Mouse (Mus musculus): Measurements from ENCODE around the gene Med13l. TPM values are rescaled to one million over a fixed set of nuclear protein-coding genes. Genes with fewer than 3 reads are reported as not detected.

The Med13l gene
- polyA plus RNA-seq, 1 experiment from 2014 or later, result 10.2 TPM

DNA sequence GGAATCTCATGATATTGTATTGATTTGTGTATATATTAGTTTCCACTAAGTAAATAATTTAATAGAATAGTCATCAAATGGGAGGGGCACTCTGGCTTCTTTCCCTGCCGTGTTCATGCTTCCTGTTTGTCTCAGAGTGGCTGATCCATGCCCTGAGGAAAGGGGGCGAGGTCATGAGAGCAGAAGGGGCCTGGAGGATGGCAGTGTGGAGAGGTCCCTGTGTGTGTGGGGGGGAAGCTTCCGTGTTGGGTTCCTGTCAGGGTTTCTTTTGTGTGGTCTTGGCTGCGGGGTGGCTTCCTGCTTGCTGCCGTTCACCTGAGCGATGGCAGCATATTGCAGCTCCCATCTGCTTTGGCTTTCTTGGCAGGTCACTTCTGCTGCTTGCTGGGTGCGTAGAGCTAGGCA, 149.4 kb downstream of the Med13l start:
- Histone ChIP-seq H3K9ac (no peak overlapping the region), H3K27me3 (no peaks in the 10 kb centered on the region), H3K36me3 (no peaks in the 10 kb centered on the region), H3K9me3 (replicated peaks) (no peaks in the 10 kb centered on the region), H3K4me3 (replicated peaks) (no peak overlapping the region), H3K4me2 (no peak overlapping the region), H3K27ac (no peak overlapping the region), H3K4me1 (peaks cover 27% of the 10 kb centered on the region)
- ATAC-seq (replicated peaks; ENCODE audit: low FRiP score), result no peak
- WGBS, result 58% methylated on average over 7 of the region's 7 CpGs

DNA sequence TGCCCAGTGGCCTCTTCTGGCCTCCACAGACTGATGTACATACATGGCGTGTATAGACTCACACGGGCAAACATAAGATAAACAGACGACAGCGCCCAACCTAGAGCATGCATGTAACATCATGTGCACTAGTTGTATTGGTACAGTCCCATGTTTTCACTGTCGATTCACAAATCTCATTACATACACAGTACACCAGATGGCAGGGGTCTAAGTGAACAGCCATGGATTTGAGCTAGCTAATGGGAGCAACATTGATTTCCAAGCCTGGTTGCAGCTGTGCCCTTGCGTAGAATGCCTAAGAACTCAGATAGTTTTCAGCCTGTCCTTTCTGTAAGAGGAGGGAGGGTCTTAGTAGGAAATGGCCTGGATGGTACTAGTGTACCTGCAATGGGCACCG, 155.0 kb downstream of the Med13l start:
- Histone ChIP-seq H3K4me3 (replicated peaks) (no peak overlapping the region), H3K27ac (no peak overlapping the region), H3K4me1 (peaks cover 12% of the 10 kb centered on the region), H3K9ac (no peak overlapping the region), H3K27me3 (no peaks in the 10 kb centered on the region), H3K9me3 (replicated peaks) (no peaks in the 10 kb centered on the region), H3K36me3 (no peaks in the 10 kb centered on the region), H3K4me2 (no peak overlapping the region)
- no peak for ATAC-seq (replicated peaks; ENCODE audit: low FRiP score)
- WGBS, result 94% methylated on average over 7 of the region's 7 CpGs

- Histone ChIP-seq H3K9ac (no peak overlapping the region), H3K36me3 (peaks cover 2% of the 10 kb centered on the region), H3K27ac (no peak overlapping the region), H3K4me2 (no peak overlapping the region), H3K4me1 (peaks cover 9% of the 10 kb centered on the region; the same call in 1 of the 2 replicates), H3K27me3 (no peaks in the 10 kb centered on the region), H3K4me3 (replicated peaks) (no peak overlapping the region), H3K9me3 (replicated peaks) (no peaks in the 10 kb centered on the region)
- 60% methylated on average over 14 of the region's 14 CpGs for WGBS
- ATAC-seq (replicated peaks; ENCODE audit: low FRiP score), result no peak
These were observed 156.1 kb downstream of the Med13l start for GRCm38 (mm10) chr5:118716295-118717271.

- no peak for ATAC-seq (replicated peaks; ENCODE audit: low FRiP score)
- Histone ChIP-seq H3K27ac (no peak overlapping the region), H3K9ac (no peak overlapping the region), H3K4me1 (peaks cover 9% of the 10 kb centered on the region; the same call in 1 of the 2 replicates), H3K4me3 (replicated peaks) (no peak overlapping the region), H3K36me3 (peaks cover 10% of the 10 kb centered on the region), H3K27me3 (no peaks in the 10 kb centered on the region), H3K4me2 (no peak overlapping the region), H3K9me3 (replicated peaks) (no peaks in the 10 kb centered on the region)
- WGBS, result 78% methylated on average over 10 of the region's 10 CpGs
These were observed 157.0 kb downstream of the Med13l start for GRCm38 (mm10) chr5:118717456-118717855.

DNA sequence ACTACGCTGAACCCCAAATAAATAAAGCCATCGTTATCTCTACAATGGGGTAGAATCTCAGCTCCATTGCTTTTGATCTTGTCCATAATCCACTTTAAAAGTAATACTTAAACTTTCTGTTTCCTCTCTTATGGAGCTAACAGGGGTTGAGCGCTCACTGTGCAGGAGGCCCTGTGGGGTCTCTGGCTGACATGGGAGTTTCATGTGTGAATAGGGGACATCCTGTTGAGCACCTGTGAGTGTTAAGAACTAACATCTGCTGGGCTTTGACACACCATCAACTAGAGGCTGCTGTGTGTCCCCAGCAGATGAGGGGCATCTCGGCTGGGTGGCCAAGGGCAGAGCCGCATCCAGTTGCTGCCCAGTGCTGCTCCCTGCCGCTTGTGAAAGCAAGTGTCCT, 157.6 kb downstream of the Med13l start:
- H3K36me3 ChIP-seq, result peaks cover 11% of the 10 kb centered on the region
- peaks cover 9% of the 10 kb centered on the region; the same call in 1 of the 2 replicates for H3K4me1 ChIP-seq
- no peak for ATAC-seq (replicated peaks; ENCODE audit: low FRiP score)
- 80% methylated on average over 6 of the region's 6 CpGs for WGBS
- no peak overlapping the region for H3K4me2 ChIP-seq
- no peaks in the 10 kb centered on the region for H3K9me3 ChIP-seq (replicated peaks)
- no peak overlapping the region for H3K9ac ChIP-seq
- H3K4me3 ChIP-seq (replicated peaks), result no peak overlapping the region
- H3K27me3 ChIP-seq, result no peaks in the 10 kb centered on the region
- H3K27ac ChIP-seq, result no peak overlapping the region

DNA sequence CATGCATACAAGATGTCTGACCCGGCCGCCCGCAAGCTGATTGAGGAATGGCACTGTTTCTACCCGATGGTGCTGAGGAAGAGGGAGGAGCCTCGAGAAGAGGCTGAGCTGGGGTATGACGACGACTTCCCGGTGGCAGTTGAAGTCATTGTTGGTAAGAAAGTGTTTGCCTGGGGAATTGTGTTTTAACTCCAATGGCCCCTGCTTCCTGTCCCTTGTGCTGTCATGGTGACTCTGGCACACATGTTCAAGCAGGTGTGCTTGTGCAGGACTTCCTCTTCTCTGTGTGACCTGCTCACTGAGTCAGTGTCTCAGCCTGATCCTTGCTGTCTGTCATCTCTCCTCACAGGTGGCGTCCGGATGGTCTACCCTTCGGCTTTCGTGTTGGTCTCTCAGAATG, 160.9 kb downstream of the Med13l start:
- Histone ChIP-seq H3K4me1 (peaks cover 7% of the 10 kb centered on the region; the same call in 1 of the 2 replicates), H3K27me3 (no peaks in the 10 kb centered on the region), H3K9me3 (replicated peaks) (no peaks in the 10 kb centered on the region), H3K9ac (no peak overlapping the region), H3K4me3 (replicated peaks) (no peak overlapping the region), H3K36me3 (peaks cover 30% of the 10 kb centered on the region), H3K4me2 (no peak overlapping the region), H3K27ac (no peak overlapping the region)
- WGBS, result 84% methylated on average over 12 of the region's 12 CpGs
- no peak for ATAC-seq (replicated peaks; ENCODE audit: low FRiP score)

- Histone ChIP-seq H3K4me1 (peaks cover 4% of the 10 kb centered on the region; the same call in 1 of the 2 replicates), H3K9ac (no peak overlapping the region), H3K4me2 (no peak overlapping the region), H3K27me3 (no peaks in the 10 kb centered on the region), H3K27ac (no peak overlapping the region), H3K9me3 (replicated peaks) (no peaks in the 10 kb centered on the region), H3K36me3 (peaks cover 34% of the 10 kb centered on the region), H3K4me3 (replicated peaks) (no peak overlapping the region)
- WGBS, result 87% methylated on average over 5 of the region's 5 CpGs
- no peak for ATAC-seq (replicated peaks; ENCODE audit: low FRiP score)
These were observed 161.4 kb downstream of the Med13l start for GRCm38 (mm10) chr5:118721848-118722247.

DNA sequence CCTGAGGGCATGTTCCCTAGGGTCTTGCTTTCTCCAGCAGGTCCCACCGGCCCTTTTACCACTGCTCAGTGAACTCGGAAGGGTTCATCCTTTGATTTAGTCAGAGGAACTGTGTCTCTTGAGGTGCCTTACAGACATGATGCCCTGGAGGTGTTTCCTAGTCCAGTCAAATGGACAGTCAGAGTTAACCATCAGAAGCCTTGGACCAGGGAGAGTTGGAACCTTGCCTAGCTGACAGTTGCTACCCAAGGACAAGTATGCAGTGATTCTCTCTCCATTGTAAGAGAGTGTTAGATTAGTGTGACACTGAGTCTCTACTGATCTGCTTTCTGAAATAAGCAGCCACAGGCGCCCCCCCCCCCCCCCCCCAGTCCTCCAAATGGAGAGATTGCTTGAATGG, 162.0 kb downstream of the Med13l start:
- H3K9ac ChIP-seq, result no peak overlapping the region
- no peaks in the 10 kb centered on the region for H3K27me3 ChIP-seq
- H3K4me2 ChIP-seq, result no peak overlapping the region
- peaks cover 38% of the 10 kb centered on the region for H3K36me3 ChIP-seq
- WGBS, result 85% methylated on average over 3 of the region's 3 CpGs
- ATAC-seq (replicated peaks; ENCODE audit: low FRiP score), result no peak
- no peak overlapping the region for H3K4me3 ChIP-seq (replicated peaks)
- H3K4me1 ChIP-seq, result 0 out of 2 replicates have a peak, but pooled peaks cover 4% of the 10 kb centered on the region
- no peaks in the 10 kb centered on the region for H3K9me3 ChIP-seq (replicated peaks)
- H3K27ac ChIP-seq, result no peak overlapping the region

- H3K36me3 ChIP-seq, result peaks cover 68% of the 10 kb centered on the region
- no peaks in the 10 kb centered on the region for H3K9me3 ChIP-seq (replicated peaks)
- ATAC-seq (replicated peaks; ENCODE audit: low FRiP score), result no peak
- no peak overlapping the region for H3K9ac ChIP-seq
- H3K27me3 ChIP-seq, result no peaks in the 10 kb centered on the region
- H3K27ac ChIP-seq, result no peak overlapping the region
- H3K4me2 ChIP-seq, result no peak overlapping the region
- H3K4me1 ChIP-seq, result 0 out of 2 replicates have a peak, but pooled peaks cover 2% of the 10 kb centered on the region
- 76% methylated on average over 6 of the region's 6 CpGs for WGBS
- H3K4me3 ChIP-seq (replicated peaks), result no peak overlapping the region
These were observed 164.9 kb downstream of the Med13l start for GRCm38 (mm10) chr5:118725425-118725824.

DNA sequence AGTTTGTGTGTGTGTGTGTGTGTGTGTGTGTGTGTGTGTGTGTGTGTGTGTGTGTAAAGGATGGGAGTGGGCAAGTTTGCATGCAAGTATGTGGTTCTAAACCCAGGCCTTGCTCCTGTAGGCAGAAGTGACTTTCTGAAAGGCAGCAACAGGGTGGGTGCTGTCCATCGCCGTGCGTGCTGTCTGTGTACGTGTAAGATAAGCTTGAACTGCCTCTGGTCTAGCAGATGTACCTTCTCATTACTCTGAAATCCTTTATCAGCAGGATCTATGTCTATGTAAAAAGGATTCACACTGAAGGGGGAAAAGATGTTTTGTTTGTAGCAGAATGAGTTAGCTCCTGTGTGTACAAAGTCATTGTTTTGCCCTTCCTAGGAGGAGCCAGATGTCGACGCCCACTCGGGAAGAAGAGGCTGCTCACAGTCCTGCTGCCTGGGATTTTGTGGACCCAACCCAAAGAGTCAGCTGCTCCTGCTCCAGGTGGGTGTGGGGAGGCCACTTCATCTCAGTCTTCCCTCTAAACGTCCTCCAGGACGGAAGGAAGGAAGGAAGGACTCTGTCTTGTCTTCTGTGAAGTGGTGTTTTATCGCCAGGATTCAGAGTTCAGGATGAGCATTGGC, 165.5 kb downstream of the Med13l start:
- 74% methylated on average over 10 of the region's 10 CpGs for WGBS

DNA sequence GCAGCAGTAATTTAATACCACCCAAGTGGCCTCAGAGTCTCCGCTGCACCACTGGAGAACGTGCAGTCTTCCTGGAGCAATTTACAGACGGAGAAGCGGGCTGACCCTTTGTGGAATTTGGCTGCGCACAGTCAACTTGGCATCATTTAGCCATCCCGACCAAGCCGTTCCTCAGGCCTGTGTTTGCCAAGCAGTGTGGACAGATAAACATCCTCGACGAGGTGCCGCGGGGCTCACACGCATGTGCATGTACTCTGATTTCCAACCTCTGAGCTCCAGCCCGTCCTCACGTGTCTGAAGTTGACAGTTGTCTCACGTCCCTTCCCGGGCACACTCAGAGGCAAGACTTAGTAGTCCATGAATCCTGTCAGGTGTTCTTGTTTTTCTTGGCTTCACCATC, 166.9 kb downstream of the Med13l start:
- Histone ChIP-seq H3K9ac (no peak overlapping the region), H3K4me3 (replicated peaks) (no peak overlapping the region), H3K27ac (no peak overlapping the region), H3K4me2 (no peak overlapping the region), H3K4me1 (0 out of 2 replicates have a peak, but pooled peaks cover 2% of the 10 kb centered on the region), H3K36me3 (peaks cover 76% of the 10 kb centered on the region), H3K9me3 (replicated peaks) (no peaks in the 10 kb centered on the region), H3K27me3 (no peaks in the 10 kb centered on the region)
- WGBS, result 66% methylated on average over 16 of the region's 16 CpGs
- ATAC-seq (replicated peaks; ENCODE audit: low FRiP score), result no peak

More for the DNA sequence above, 165.5 kb downstream of the Med13l start:
- ATAC-seq (replicated peaks; ENCODE audit: low FRiP score), result no peak
- Histone ChIP-seq H3K4me2 (no peak overlapping the region), H3K27me3 (no peaks in the 10 kb centered on the region), H3K4me1 (0 out of 2 replicates have a peak, but pooled peaks cover 2% of the 10 kb centered on the region), H3K36me3 (peaks cover 74% of the 10 kb centered on the region), H3K4me3 (replicated peaks) (no peak overlapping the region), H3K9ac (no peak overlapping the region), H3K9me3 (replicated peaks) (no peaks in the 10 kb centered on the region), H3K27ac (no peak overlapping the region)

DNA sequence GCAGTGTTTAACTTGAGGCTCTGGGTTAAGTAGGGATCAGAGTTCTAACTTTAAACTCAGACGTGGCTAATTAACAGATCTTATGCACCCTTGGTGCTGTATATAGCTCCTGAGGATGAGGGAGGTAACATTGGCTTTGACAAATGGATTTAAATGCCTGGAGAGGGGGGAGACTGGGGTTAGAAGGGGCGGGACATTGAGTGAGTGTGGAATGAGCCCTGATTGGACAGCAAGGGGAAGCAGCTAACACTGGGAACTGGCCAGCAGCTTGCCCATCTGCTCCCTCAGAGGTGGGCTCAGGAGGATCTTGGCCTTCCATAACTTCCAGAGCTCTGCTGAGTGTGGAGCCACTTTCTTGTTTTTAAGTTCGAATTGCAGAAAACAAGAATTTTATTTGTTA, 171.7 kb downstream of the Med13l start:
- Histone ChIP-seq H3K27me3 (no peaks in the 10 kb centered on the region), H3K27ac (no peak overlapping the region), H3K9me3 (replicated peaks) (no peaks in the 10 kb centered on the region), H3K4me2 (no peak overlapping the region), H3K36me3 (peaks cover 77% of the 10 kb centered on the region), H3K4me3 (replicated peaks) (no peak overlapping the region), H3K9ac (no peak overlapping the region), H3K4me1 (peaks cover 24% of the 10 kb centered on the region)
- WGBS, result 46% methylated on average over 3 of the region's 3 CpGs
- no peak for ATAC-seq (replicated peaks; ENCODE audit: low FRiP score)

Measured in kidney, embryonic 15.5 days (tissue).